8 mouse cellular contexts compared by ENCODE assay signal in genomic region chr11:117199282-117200175, GRCm38 (mm10). TPM values are rescaled to one million over a fixed set of nuclear protein-coding genes. Genes with fewer than 3 reads are reported as not detected.
DNase-seq lines count a peak whose midpoint lies in the region; ATAC-seq and TF ChIP-seq lines count a peak whose summit lies in the region.

Sept9 (plus strand) TSS chr11:117199661.

- no peak for ATAC-seq in forebrain, postnatal 0 days
- no peak for ATAC-seq in hindbrain, embryonic 16.5 days
- no peak for ATAC-seq in megakaryocyte progenitor cell, adult 5-6 weeks (replicated peaks; ENCODE audit: poor library complexity)

- peaks cover 36% of the 10 kb centered on the region for H3K27me3 ChIP-seq in CH12.LX (replicated peaks)
- peaks cover 20% of the 10 kb centered on the region for H3K27me3 ChIP-seq in forebrain, postnatal 0 days (ENCODE audit: insufficient read depth, low read length)
- H3K27me3 ChIP-seq in hindbrain, embryonic 16.5 days (replicated peaks; ENCODE audit: control insufficient read depth, insufficient read depth, low read length), result peaks cover 19% of the 10 kb centered on the region
- H3K27me3 ChIP-seq in thymus, adult 2 months (ENCODE audit: control insufficient read depth, insufficient read depth, low read length), result no peaks in the 10 kb centered on the region

- 3% methylated on average over 68 of the region's 70 CpGs for WGBS in forebrain, postnatal 0 days
- WGBS in hindbrain, embryonic 16.5 days, result 2% methylated on average over 49 of the region's 70 CpGs
- 8% methylated on average over 70 of the region's 70 CpGs for WGBS in thymus, adult 2 months

- dilution Hi-C loops in CH12.LX (cut with MboI; ENCODE audit: extremely low pct_ligation_motif_present, extremely low pct_unique_long_range_greater_than_20kb, low sequenced_read_pairs), result no loop called here

- TF ChIP-seq RAD21 in CH12.LX (IDR thresholded peaks at IDR 0.05; ENCODE audit: low read depth, low read length), result no peak

- TF ChIP-seq CTCF in CH12.LX (conservative IDR thresholded peaks at IDR 0.05 in 1 of 2, IDR thresholded peaks at IDR 0.05 in 1 of 2; ENCODE audit: low read depth in 2 of 2, low read length in 2 of 2), result no peak
- TF ChIP-seq CTCF in forebrain, postnatal 0 days (IDR thresholded peaks at IDR 0.05; ENCODE audit: low read depth), result no peak
- no peak; the same call in 1 of the 2 replicates for TF ChIP-seq CTCF in thymus, adult 2 months (IDR thresholded peaks at IDR 0.05; ENCODE audit: borderline replicate concordance, control insufficient read depth, extremely low read depth, insufficient read depth, low read length, poor library complexity)

- no peak within 1 kb of the TSS for H3K9ac ChIP-seq in CH12.LX (ENCODE audit: insufficient read depth, low read depth)
- H3K9ac ChIP-seq in forebrain, postnatal 0 days, result peak within 1 kb of the TSS; percentile 28; the same call in 1 of the 2 replicates
- H3K9ac ChIP-seq in hindbrain, embryonic 16.5 days (ENCODE audit: low read depth, low read length), result peak within 1 kb of the TSS; percentile 11

- H3K36me3 ChIP-seq in CH12.LX (replicated peaks in 1 of 2; ENCODE audit: control insufficient read depth in 1 of 2, insufficient read depth in 1 of 2, low read length in 1 of 2), result no peaks in the 10 kb centered on the region
- H3K36me3 ChIP-seq in forebrain, postnatal 0 days (ENCODE audit: insufficient read depth), result no peaks in the 10 kb centered on the region
- H3K36me3 ChIP-seq in hindbrain, embryonic 16.5 days (ENCODE audit: control insufficient read depth, insufficient read depth, low read length), result no peaks in the 10 kb centered on the region
- H3K36me3 ChIP-seq in thymus, adult 2 months (ENCODE audit: control insufficient read depth, insufficient read depth, low read length), result no peaks in the 10 kb centered on the region

- no peak within 1 kb of the TSS for H3K4me3 ChIP-seq in CH12.LX (replicated peaks in 1 of 3; ENCODE audit: low read depth in 2 of 3, low read length in 2 of 3, poor library complexity in 1 of 3)
- peak within 1 kb of the TSS; percentile 26 for H3K4me3 ChIP-seq in forebrain, postnatal 0 days (ENCODE audit: low read depth, low read length)
- peak within 1 kb of the TSS; percentile 39 for H3K4me3 ChIP-seq in hindbrain, embryonic 16.5 days (ENCODE audit: low read length)
- H3K4me3 ChIP-seq in thymus, adult 2 months (ENCODE audit: control insufficient read depth, insufficient read depth, low read length), result peak within 1 kb of the TSS; percentile 80

- peaks cover 6% of the 10 kb centered on the region for H3K9me3 ChIP-seq in CH12.LX (replicated peaks; ENCODE audit: low read length)
- H3K9me3 ChIP-seq in forebrain, postnatal 0 days (ENCODE audit: low read length), result no peaks in the 10 kb centered on the region
- no peaks in the 10 kb centered on the region for H3K9me3 ChIP-seq in hindbrain, embryonic 16.5 days (ENCODE audit: control insufficient read depth, low read length)

- in situ Hi-C loops in CH12.LX (cut with MboI; ENCODE audit: low pct_ligation_motif_present, low pct_unique_long_range_greater_than_20kb, low sequenced_read_pairs), result loop anchor here (25.0 kb wide), 1 partner anchor 537 kb away; the partner anchor contains the start of genes Cygb and Prcd

- no peak for TF ChIP-seq EP300 in CH12.LX (IDR thresholded peaks at IDR 0.05; ENCODE audit: low read length)

- no peak for TF ChIP-seq POLR2A in CH12.LX (IDR thresholded peaks at IDR 0.05; ENCODE audit: low read depth, low read length)
- TF ChIP-seq POLR2A in thymus, adult 2 months (IDR thresholded peaks at IDR 0.05; ENCODE audit: control insufficient read depth, extremely low read depth, insufficient read depth, low read length, poor library complexity), result no peak

- H3K79me2 ChIP-seq in CH12.LX (replicated peaks; ENCODE audit: control insufficient read depth, extremely low read depth, insufficient read depth, poor library complexity, severe bottlenecking), result no peaks in the 10 kb centered on the region

- no peak within 1 kb of the TSS for H3K27ac ChIP-seq in CH12.LX (ENCODE audit: insufficient read depth, low read depth)
- no peak within 1 kb of the TSS for H3K27ac ChIP-seq in forebrain, postnatal 0 days (ENCODE audit: low read depth, low read length)
- H3K27ac ChIP-seq in hindbrain, embryonic 16.5 days (ENCODE audit: low read depth, low read length), result no peak within 1 kb of the TSS
- H3K27ac ChIP-seq in thymus, adult 2 months (ENCODE audit: control insufficient read depth, insufficient read depth, low read length), result no peak within 1 kb of the TSS; the same call in 1 of the 2 replicates

- no peak for DNase-seq in CH12.LX (ENCODE audit: extremely low read depth)
- peak; percentile 39 for DNase-seq in adrenal gland, postnatal 14 days
- peak; percentile 14 for DNase-seq in forebrain, postnatal 0 days
- DNase-seq in left cerebral cortex, postnatal 36 days (ENCODE audit: low spot score in 2 of 2), result no peak
- peak; percentile 68 for DNase-seq in thymus, adult 2 months
- no peak for DNase-seq in spleen, postnatal 4 days (ENCODE audit: low spot score in 2 of 2)

- intact Hi-C loops in left cerebral cortex, postnatal 36 days (cut with DNase I), result no loop called here

- H3K4me2 ChIP-seq in CH12.LX (ENCODE audit: insufficient read depth, low read depth, poor library complexity, severe bottlenecking), result no peak within 1 kb of the TSS
- peak within 1 kb of the TSS; percentile 50 for H3K4me2 ChIP-seq in forebrain, postnatal 0 days (ENCODE audit: low read depth)
- peak within 1 kb of the TSS; percentile 57 for H3K4me2 ChIP-seq in hindbrain, embryonic 16.5 days (ENCODE audit: low read length)

- peaks cover 5 to 18% of the 10 kb centered on the region in 2 experiments for H3K4me1 ChIP-seq in CH12.LX (ENCODE audit: control insufficient read depth in 1 of 2, insufficient read depth in 2 of 2)
- H3K4me1 ChIP-seq in forebrain, postnatal 0 days (ENCODE audit: insufficient read depth), result peaks cover 5% of the 10 kb centered on the region
- peaks cover 9% of the 10 kb centered on the region for H3K4me1 ChIP-seq in hindbrain, embryonic 16.5 days (ENCODE audit: control insufficient read depth, insufficient read depth, low read depth, low read length)
- H3K4me1 ChIP-seq in thymus, adult 2 months (replicated peaks; ENCODE audit: control insufficient read depth, insufficient read depth, low read length), result peaks cover 18% of the 10 kb centered on the region

TF ChIP-seq in CH12.LX, 34 proteins besides CTCF, POLR2A, EP300 and RAD21:
- TF ChIP-seq POLR2AphosphoS2 (IDR thresholded peaks at IDR 0.05; ENCODE audit: low read depth, low read length) (no peak), USF1 (IDR thresholded peaks at IDR 0.05; ENCODE audit: low read depth, low read length) (no peak), MAFK (IDR thresholded peaks at IDR 0.05; ENCODE audit: insufficient replicate concordance, low read length) (no peak), MAX (IDR thresholded peaks at IDR 0.05; ENCODE audit: low read length) (no peak), ZC3H11A (IDR thresholded peaks at IDR 0.05; ENCODE audit: low read depth, low read length) (no peak), TCF12 (IDR thresholded peaks at IDR 0.05; ENCODE audit: low read depth, low read length) (no peak), JUND (conservative IDR thresholded peaks at IDR 0.05; ENCODE audit: low read depth, low read length) (no peak), PAX5 (IDR thresholded peaks at IDR 0.05; ENCODE audit: low read length) (no peak), GABPA (IDR thresholded peaks at IDR 0.05; ENCODE audit: insufficient replicate concordance, low read depth, low read length) (no peak), CHD2 (IDR thresholded peaks at IDR 0.05; ENCODE audit: low read length) (no peak)

RNA-seq across cellular contexts. Expression of gene Sept9, which starts in this region (rescaled TPM):
- total RNA-seq in CH12.LX (2012; rRNA removed), result 118 and 128 TPM in 2 replicates
- 47.6 and 48.6 TPM in 2 replicates for total RNA-seq in CH12.LX (2014; rRNA removed)
- polyA plus RNA-seq in CH12.LX (2012; ENCODE audit: insufficient read length, low read depth), result 102 and 110 TPM in 2 replicates
- total RNA-seq in adrenal gland, postnatal 14 days (2021), result 115 and 133 TPM in 2 replicates
- 99.3 and 112 TPM in 2 replicates for total RNA-seq in forebrain, postnatal 0 days (2014; rRNA removed)
- polyA plus RNA-seq in forebrain, postnatal 0 days (2015; fragmentation: Nextera tagmentation; extraction: Ambion mirVana), result 99.7 and 112 TPM in 2 replicates
- polyA plus RNA-seq in hindbrain, embryonic 16.5 days (2015; fragmentation: Nextera tagmentation; extraction: Ambion mirVana), result 109 and 124 TPM in 2 replicates
- total RNA-seq in left cerebral cortex, postnatal 36 days (2021), result 10 to 100 TPM; 74.3 to 77.1 TPM
- total RNA-seq in megakaryocyte progenitor cell, adult 5-6 weeks (2015), result 73.7 and 81.7 TPM in 2 replicates
- total RNA-seq in megakaryocyte progenitor cell, adult 5-6 weeks (2017), result 140 and 159 TPM in 2 replicates
- 113 and 139 TPM in 2 replicates for polyA plus RNA-seq in thymus, adult 2 months (2012; rRNA removed)

Comparison
In these comparisons a context has a peak if more than half of its experiments do, and no peak if none do; other contexts are left out.
1. DNase-seq: peak in adrenal gland, postnatal 14 days (single experiment), forebrain, postnatal 0 days (single experiment) and thymus, adult 2 months (single experiment); none in CH12.LX (single experiment), left cerebral cortex, postnatal 36 days (0 of 2) and spleen, postnatal 4 days (0 of 2).
2. H3K4me3 ChIP-seq: peak in forebrain, postnatal 0 days (single experiment), hindbrain, embryonic 16.5 days (single experiment) and thymus, adult 2 months (single experiment); none in CH12.LX (0 of 3).